Mouse (Mus musculus) embryonic facial prominence, embryonic 14.5 days (tissue): Measurements from ENCODE around the gene Polr3h. TPM values are rescaled to one million over a fixed set of nuclear protein-coding genes. Genes with fewer than 3 reads are reported as not detected.

ENCODE experiments used
- ATAC-seq: fragments of 200-750 bp; cut with Nextera tagmentation; 2 replicates; pipeline ENCODE4 v1.8.0; 2017; ENCODE audit warnings: low read depth, moderate number of reproducible peaks, moderate TSS enrichment
- DNase-seq: peaks from one replicate; pipeline ENCODE4 v3.0.0-alpha.2; 2015; ENCODE audit warnings: low spot score
- H3K27ac ChIP-seq: fragments of 300-500 bp; sonication (generic); replicated peaks from 2 replicates; pipeline ENCODE4 v1.5.1; 2014; ENCODE audit warnings: low read depth, mild to moderate bottlenecking, low read length, moderate library complexity
- H3K27me3 ChIP-seq: fragments of 300-500 bp; sonication (generic); replicated peaks from 2 replicates; pipeline ENCODE4 v1.6.1; 2014; ENCODE audit warnings: low read length; ENCODE audit not compliant: control insufficient read depth, insufficient read depth
- H3K36me3 ChIP-seq: fragments of 300-500 bp; sonication (generic); 2 replicates; pipeline ENCODE4 v1.6.1; 2014; ENCODE audit warnings: low read length, mixed read lengths; ENCODE audit not compliant: control insufficient read depth, insufficient read depth
- H3K4me1 ChIP-seq: fragments of 300-500 bp; sonication (generic); 2 replicates; pipeline ENCODE4 v1.6.1; 2014; ENCODE audit warnings: antibody characterized with exemption, low read length; ENCODE audit not compliant: control insufficient read depth, insufficient read depth
- H3K4me2 ChIP-seq: fragments of 300-500 bp; sonication (generic); 2 replicates; pipeline ENCODE4 v1.6.1; 2014; ENCODE audit warnings: low read depth, mild to moderate bottlenecking, low read length, moderate library complexity, mixed read lengths
- H3K4me3 ChIP-seq: fragments of 300-500 bp; sonication (generic); 2 replicates; pipeline ENCODE4 v1.5.1; 2014; ENCODE audit warnings: low read depth, mild to moderate bottlenecking, low read length
- H3K9ac ChIP-seq: fragments of 300-500 bp; sonication (generic); 2 replicates; pipeline ENCODE4 v1.6.1; 2014; ENCODE audit warnings: low read depth, mild to moderate bottlenecking, low read length, moderate library complexity, mixed read lengths
- H3K9me3 ChIP-seq: fragments of 300-500 bp; sonication (generic); 2 replicates; pipeline ENCODE4 v1.6.1; 2016; ENCODE audit warnings: low read length; ENCODE audit not compliant: control insufficient read depth
- WGBS: fragments of 180-500 bp; shearing (Covaris S2); extraction: QIAGEN DNeasy Blood & Tissue Kit; methylation state at CpG from one replicate; pipeline ENCODE4 v1.1.7; 2014; 5-methylcytosine and 5-hydroxymethylcytosine counted together
- polyA plus RNA-seq: library from polyadenylated mRNA; unstranded; fragments of >200 nt; fragmentation: Nextera tagmentation; extraction: Ambion mirVana; gene quantifications from 2 replicates; pipeline ENCODE4 v1.2.1, GENCODE M21; 2014

Polr3h gene
- polyA plus RNA-seq, 1 experiment from 2014 or later, result 70.4 TPM

GRCm38 (mm10) chr15:81859330-81860255, 66.4 kb downstream of the Polr3h start:
- H3K27ac ChIP-seq, result peak overlapping the region; percentile 98
- peak; percentile 99 for DNase-seq
- peak overlapping the region; percentile 87 for H3K4me2 ChIP-seq
- no peaks in the 10 kb centered on the region for H3K9me3 ChIP-seq
- H3K4me3 ChIP-seq, result peak overlapping the region; percentile 83
- WGBS, result under 1% methylated on average over 38 of the region's 39 CpGs
- peaks cover 14% of the 10 kb centered on the region for H3K36me3 ChIP-seq
- peak; percentile 85 for ATAC-seq
- peaks cover 5% of the 10 kb centered on the region; the same call in 1 of the 2 replicates for H3K4me1 ChIP-seq
- H3K27me3 ChIP-seq, result no peaks in the 10 kb centered on the region
- peak overlapping the region; percentile 92 for H3K9ac ChIP-seq

DNA sequence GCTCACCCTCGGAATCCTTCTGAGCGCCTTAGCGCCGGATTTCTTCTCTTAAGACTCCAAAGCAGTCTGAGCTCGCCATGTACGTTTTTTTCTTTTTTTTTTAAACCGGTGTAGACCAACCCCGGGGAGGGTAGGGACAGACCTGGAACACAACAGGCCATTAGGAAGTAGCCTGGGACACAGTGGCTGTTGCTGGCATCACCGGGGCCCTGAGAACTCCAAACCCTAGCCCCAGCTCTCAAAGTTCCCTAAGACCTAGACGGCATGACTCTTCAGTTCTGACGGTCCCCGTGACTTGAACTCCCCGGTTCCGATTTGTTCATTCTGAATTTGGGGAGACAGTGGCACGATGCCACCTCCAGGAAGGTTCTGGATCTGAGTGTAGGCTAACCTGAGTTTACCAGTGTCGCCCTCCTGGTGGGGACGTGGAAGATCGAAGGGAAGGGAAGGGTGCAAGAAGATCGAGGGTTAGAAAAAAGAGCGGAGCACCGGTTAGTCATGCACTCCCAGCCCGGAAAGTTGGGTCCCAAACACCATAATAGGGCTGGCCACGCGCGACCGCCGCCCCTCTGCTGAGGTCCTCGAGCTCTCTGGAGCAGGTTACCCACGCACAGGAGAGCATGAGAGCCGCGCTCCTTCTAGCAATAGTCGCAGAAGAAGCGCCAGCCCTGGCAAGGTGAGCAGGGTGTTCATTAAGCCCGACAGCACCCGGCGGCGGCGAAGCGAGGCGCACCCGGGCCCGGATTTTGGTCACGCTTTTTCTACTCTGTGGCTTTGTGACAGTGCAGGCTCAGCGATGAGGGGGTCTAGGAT, 67.3 kb downstream of the Polr3h start, which contains the start of gene Tob2:
Tob2 (minus strand) TSS at position 280 of the 813 bp plus-strand sequence.
- ATAC-seq, result peak; percentile 4; the same call in 1 of the 2 replicates
- under 1% methylated on average over 39 of the region's 44 CpGs for WGBS
- H3K9me3 ChIP-seq, result no peaks in the 10 kb centered on the region
- peak within 1 kb of the TSS; percentile 83 for H3K4me3 ChIP-seq
- H3K36me3 ChIP-seq, result 0 out of 2 replicates have a peak, but pooled peaks cover 8% of the 10 kb centered on the region
- peak; percentile 54 for DNase-seq
- peaks cover 5% of the 10 kb centered on the region; the same call in 1 of the 2 replicates for H3K4me1 ChIP-seq
- peak within 1 kb of the TSS; percentile 98 for H3K27ac ChIP-seq
- H3K4me2 ChIP-seq, result peak within 1 kb of the TSS; percentile 87
- no peaks in the 10 kb centered on the region for H3K27me3 ChIP-seq
- peak within 1 kb of the TSS; percentile 92 for H3K9ac ChIP-seq

DNA sequence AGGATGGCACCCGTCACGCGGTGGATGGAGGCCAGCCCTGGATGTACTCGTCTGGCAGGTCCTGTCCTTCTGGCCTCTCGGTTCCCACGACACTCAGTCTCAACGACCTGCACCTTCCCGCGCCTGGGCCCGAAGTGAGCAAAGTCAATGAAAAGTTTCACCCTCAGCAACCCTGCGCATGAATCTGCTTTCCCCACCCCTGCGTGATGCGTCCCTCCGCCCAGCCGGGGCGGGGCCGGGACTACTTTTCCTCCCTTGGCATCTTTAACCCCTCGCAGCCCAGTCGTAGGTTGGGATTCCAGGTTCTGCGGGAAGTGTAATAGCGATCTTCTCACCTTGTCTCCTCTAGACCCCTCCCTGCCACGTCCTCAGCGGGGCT, 67.9 kb downstream of the Polr3h start:
- DNase-seq (peak; percentile 95), ATAC-seq (peak; percentile 17)
- 0% methylated on average over 17 of the region's 23 CpGs for WGBS
- Histone ChIP-seq H3K27ac (peak overlapping the region; percentile 98), H3K36me3 (peaks cover 9% of the 10 kb centered on the region; the same call in 1 of the 2 replicates), H3K4me3 (peak overlapping the region; percentile 83), H3K4me2 (peak overlapping the region; percentile 87), H3K9ac (peak overlapping the region; percentile 92), H3K9me3 (no peaks in the 10 kb centered on the region), H3K27me3 (no peaks in the 10 kb centered on the region), H3K4me1 (peaks cover 5% of the 10 kb centered on the region; the same call in 1 of the 2 replicates)

DNA sequence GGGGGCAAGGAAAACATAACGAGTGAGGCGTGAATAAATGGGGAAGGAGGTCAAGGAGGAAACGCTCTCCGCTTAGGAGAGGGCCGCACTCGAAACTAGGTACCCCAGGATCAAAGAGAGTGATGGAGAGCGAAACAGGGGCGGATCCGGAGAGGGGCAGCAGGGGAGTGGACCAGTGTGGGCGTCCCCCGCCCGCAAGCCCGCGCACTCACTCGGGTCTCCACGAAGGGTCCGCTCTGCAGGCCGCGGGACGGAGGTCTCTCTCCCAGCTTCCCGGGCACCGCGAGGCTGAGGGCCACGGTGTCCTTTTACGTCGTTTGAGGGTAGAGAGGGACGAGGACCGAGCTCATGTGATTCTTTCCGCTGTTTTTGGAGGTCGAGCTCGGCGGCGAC, 68.3 kb downstream of the Polr3h start:
- Histone ChIP-seq H3K27me3 (no peaks in the 10 kb centered on the region), H3K36me3 (peaks cover 13% of the 10 kb centered on the region), H3K9me3 (no peaks in the 10 kb centered on the region), H3K4me3 (peak overlapping the region; percentile 83), H3K4me2 (peak overlapping the region; percentile 87), H3K9ac (peak overlapping the region; percentile 92), H3K27ac (peak overlapping the region; percentile 98), H3K4me1 (peaks cover 5% of the 10 kb centered on the region; the same call in 1 of the 2 replicates)
- ATAC-seq (no peak), DNase-seq (peak; percentile 51)
- 0% methylated on average over 16 of the region's 33 CpGs for WGBS

GRCm38 (mm10) chr15:81856938-81857723, 68.9 kb downstream of the Polr3h start:
- peak overlapping the region; percentile 87 for H3K4me2 ChIP-seq
- ATAC-seq, result no peak
- peak overlapping the region; percentile 92 for H3K9ac ChIP-seq
- H3K9me3 ChIP-seq, result no peaks in the 10 kb centered on the region
- WGBS, result 0% methylated on average over 14 of the region's 14 CpGs
- H3K4me1 ChIP-seq, result peaks cover 5% of the 10 kb centered on the region; the same call in 1 of the 2 replicates
- peak; percentile 74 for DNase-seq
- no peaks in the 10 kb centered on the region for H3K27me3 ChIP-seq
- H3K27ac ChIP-seq, result peak overlapping the region; percentile 98
- peaks cover 18% of the 10 kb centered on the region for H3K36me3 ChIP-seq
- H3K4me3 ChIP-seq, result peak overlapping the region; percentile 83

DNA sequence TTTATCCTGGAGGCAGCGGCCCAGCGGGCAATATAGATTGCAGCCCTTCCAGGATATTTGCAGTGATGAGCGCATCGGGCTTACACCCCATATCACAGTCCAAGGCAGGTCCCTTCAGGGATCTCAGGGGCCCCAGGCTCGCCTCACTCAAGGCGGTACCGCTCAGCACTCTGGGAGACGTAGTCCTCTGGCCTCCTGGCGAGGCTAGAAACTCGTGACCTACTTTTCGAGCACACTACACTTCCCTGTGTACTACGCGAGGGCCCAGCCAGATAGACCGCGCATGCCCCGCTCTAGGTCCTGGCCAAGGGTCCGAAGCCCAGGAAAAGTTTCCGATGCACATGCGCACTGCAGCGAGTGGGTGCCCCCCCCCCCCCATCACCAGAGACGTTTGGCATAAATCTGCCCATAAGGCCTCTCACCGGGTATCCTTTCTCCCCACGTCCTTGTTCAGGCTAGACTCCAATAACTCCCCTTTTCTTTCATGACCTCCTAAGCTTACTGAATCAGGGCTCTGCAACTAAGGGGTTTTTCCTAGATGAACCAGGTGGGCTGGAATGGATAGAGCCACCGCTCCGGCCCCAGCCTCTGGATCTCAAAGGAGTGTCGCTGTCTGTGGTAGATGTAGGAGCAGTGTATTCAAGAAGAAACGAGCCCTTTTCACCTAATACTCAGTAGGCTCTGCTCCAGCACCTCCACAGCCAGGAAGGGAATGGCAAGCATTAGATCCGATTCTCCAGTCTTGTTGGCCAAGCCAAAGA, 69.8 kb downstream of the Polr3h start:
- H3K9ac ChIP-seq, result peak overlapping the region; percentile 92
- peak overlapping the region; percentile 98 for H3K27ac ChIP-seq
- H3K4me3 ChIP-seq, result peak overlapping the region; percentile 83
- DNase-seq (peak; percentile 97), ATAC-seq (peak; percentile 88)
- no peaks in the 10 kb centered on the region for H3K27me3 ChIP-seq
- peaks cover 27% of the 10 kb centered on the region for H3K36me3 ChIP-seq
- no peaks in the 10 kb centered on the region for H3K9me3 ChIP-seq
- WGBS, result under 1% methylated on average over 27 of the region's 28 CpGs
- H3K4me2 ChIP-seq, result peak overlapping the region; percentile 87
- H3K4me1 ChIP-seq, result peaks cover 5% of the 10 kb centered on the region; the same call in 1 of the 2 replicates

GRCm38 (mm10) chr15:81853081-81853480, 73.0 kb downstream of the Polr3h start:
- 87% methylated on average over 7 of the region's 7 CpGs for WGBS
- H3K27me3 ChIP-seq, result no peaks in the 10 kb centered on the region
- no peak for DNase-seq
- H3K9ac ChIP-seq, result no peak overlapping the region
- no peak overlapping the region for H3K4me2 ChIP-seq
- no peak overlapping the region for H3K4me3 ChIP-seq
- H3K4me1 ChIP-seq, result peaks cover 5% of the 10 kb centered on the region; the same call in 1 of the 2 replicates
- no peak for ATAC-seq
- no peaks in the 10 kb centered on the region for H3K9me3 ChIP-seq
- no peak overlapping the region for H3K27ac ChIP-seq
- H3K36me3 ChIP-seq, result peaks cover 52% of the 10 kb centered on the region
